Mouse (Mus musculus): Measurements from ENCODE around the gene AI837181. TPM values are rescaled to one million over a fixed set of nuclear protein-coding genes. Genes with fewer than 3 reads are reported as not detected.
A peak's percentile ranks its signal among the peaks of the same experiment; 100 is the strongest.

AI837181 gene
- total and polyA plus RNA-seq, 2 experiments from 2014 or later = 74.1 to 98.8 TPM

- H3K9me3 ChIP-seq (ENCODE audit: low read length) = no peaks in the 10 kb centered on the region
- ATAC-seq (ENCODE audit: low FRiP score) = no peak
- no peak for DNase-seq (ENCODE audit: low spot score)
- 0 out of 2 replicates have a peak, but pooled peaks cover 4% of the 10 kb centered on the region for H3K4me1 ChIP-seq (ENCODE audit: insufficient read depth, low read length)
- peaks cover 35% of the 10 kb centered on the region for H3K27me3 ChIP-seq (ENCODE audit: insufficient read depth, low read length)
- H3K4me3 ChIP-seq (ENCODE audit: low read depth, low read length) = no peak overlapping the region
- TF ChIP-seq CTCF (IDR thresholded peaks at IDR 0.05) = no peak
- no peak overlapping the region for H3K4me2 ChIP-seq (ENCODE audit: low read depth, low read length, poor library complexity, severe bottlenecking)
- no peaks in the 10 kb centered on the region for H3K36me3 ChIP-seq (ENCODE audit: insufficient read depth, low read length)
- H3K9ac ChIP-seq (replicated peaks; ENCODE audit: low read length, poor library complexity, severe bottlenecking) = no peak overlapping the region
- H3K27ac ChIP-seq (ENCODE audit: low read depth, low read length) = no peak overlapping the region
- WGBS = 74% methylated on average over 9 of the region's 9 CpGs
Observed at GRCm38 (mm10) chr19:5444371-5444908, 19.5 kb downstream of the AI837181 start.

DNA sequence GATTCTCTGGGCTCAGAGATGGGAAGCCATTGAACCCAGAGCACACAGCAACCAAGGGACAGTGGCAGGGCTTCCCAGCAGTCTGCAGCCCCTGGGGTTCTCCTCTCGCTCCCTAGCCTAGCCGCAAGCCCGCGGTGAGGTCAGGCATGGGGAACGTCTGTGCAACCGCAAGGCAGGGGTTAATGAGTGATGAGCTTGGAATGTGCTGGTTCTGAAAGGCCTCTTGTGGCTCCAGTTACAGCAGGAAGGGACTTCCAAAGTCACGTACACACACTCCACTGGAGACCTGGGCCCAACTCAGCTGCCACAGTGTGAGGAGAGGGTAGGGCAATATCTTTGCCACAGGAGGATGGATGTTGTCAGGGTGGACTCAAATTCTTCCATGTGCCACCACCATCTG is 20.0 kb downstream of the AI837181 start:
- no peak overlapping the region for H3K4me3 ChIP-seq (ENCODE audit: low read depth, low read length)
- H3K9me3 ChIP-seq (ENCODE audit: low read length) = no peaks in the 10 kb centered on the region
- H3K4me1 ChIP-seq (ENCODE audit: insufficient read depth, low read length) = 0 out of 2 replicates have a peak, but pooled peaks cover 4% of the 10 kb centered on the region
- no peaks in the 10 kb centered on the region for H3K36me3 ChIP-seq (ENCODE audit: insufficient read depth, low read length)
- H3K4me2 ChIP-seq (ENCODE audit: low read depth, low read length, poor library complexity, severe bottlenecking) = no peak overlapping the region
- ATAC-seq (ENCODE audit: low FRiP score) (no peak), DNase-seq (ENCODE audit: low spot score) (no peak)
- H3K27me3 ChIP-seq (ENCODE audit: insufficient read depth, low read length) = peaks cover 40% of the 10 kb centered on the region
- 44% methylated on average over 7 of the region's 7 CpGs for whole genome bisulfite sequencing
- no peak overlapping the region for H3K27ac ChIP-seq (ENCODE audit: low read depth, low read length)
- no peak overlapping the region for H3K9ac ChIP-seq (replicated peaks; ENCODE audit: low read length, poor library complexity, severe bottlenecking)
- TF ChIP-seq CTCF (IDR thresholded peaks at IDR 0.05) = no peak

DNA sequence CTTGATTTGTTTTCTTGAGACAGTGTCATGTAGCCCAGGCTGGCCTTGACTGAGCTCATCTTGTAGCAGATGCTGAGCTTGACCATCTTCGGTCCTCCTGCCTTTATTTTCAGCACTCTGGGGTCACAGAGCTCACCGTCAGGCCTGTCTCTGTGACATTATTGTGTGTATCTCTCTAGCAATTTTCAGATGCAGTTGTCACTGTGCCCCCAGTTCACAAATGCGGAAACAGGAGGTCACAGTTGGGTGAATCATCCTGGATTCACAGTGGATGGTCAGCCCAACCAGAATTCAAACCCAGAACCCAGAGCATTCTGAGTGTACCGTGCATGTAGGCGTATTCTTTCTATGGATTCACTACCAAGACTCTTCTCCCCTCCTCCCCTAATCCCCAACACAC is 20.8 kb downstream of the AI837181 start:
- Histone ChIP-seq H3K27me3 (ENCODE audit: insufficient read depth, low read length) (peaks cover 44% of the 10 kb centered on the region), H3K27ac (ENCODE audit: low read depth, low read length) (no peak overlapping the region), H3K4me3 (ENCODE audit: low read depth, low read length) (no peak overlapping the region), H3K4me2 (ENCODE audit: low read depth, low read length, poor library complexity, severe bottlenecking) (no peak overlapping the region), H3K9ac (replicated peaks; ENCODE audit: low read length, poor library complexity, severe bottlenecking) (no peak overlapping the region), H3K36me3 (ENCODE audit: insufficient read depth, low read length) (no peaks in the 10 kb centered on the region), H3K9me3 (ENCODE audit: low read length) (no peaks in the 10 kb centered on the region), H3K4me1 (ENCODE audit: insufficient read depth, low read length) (0 out of 2 replicates have a peak, but pooled peaks cover 4% of the 10 kb centered on the region)
- TF ChIP-seq CTCF (IDR thresholded peaks at IDR 0.05) = no peak
- WGBS = 95% methylated on average over 5 of the region's 5 CpGs
- no peak for DNase-seq (ENCODE audit: low spot score)
- ATAC-seq (ENCODE audit: low FRiP score) = no peak

DNA sequence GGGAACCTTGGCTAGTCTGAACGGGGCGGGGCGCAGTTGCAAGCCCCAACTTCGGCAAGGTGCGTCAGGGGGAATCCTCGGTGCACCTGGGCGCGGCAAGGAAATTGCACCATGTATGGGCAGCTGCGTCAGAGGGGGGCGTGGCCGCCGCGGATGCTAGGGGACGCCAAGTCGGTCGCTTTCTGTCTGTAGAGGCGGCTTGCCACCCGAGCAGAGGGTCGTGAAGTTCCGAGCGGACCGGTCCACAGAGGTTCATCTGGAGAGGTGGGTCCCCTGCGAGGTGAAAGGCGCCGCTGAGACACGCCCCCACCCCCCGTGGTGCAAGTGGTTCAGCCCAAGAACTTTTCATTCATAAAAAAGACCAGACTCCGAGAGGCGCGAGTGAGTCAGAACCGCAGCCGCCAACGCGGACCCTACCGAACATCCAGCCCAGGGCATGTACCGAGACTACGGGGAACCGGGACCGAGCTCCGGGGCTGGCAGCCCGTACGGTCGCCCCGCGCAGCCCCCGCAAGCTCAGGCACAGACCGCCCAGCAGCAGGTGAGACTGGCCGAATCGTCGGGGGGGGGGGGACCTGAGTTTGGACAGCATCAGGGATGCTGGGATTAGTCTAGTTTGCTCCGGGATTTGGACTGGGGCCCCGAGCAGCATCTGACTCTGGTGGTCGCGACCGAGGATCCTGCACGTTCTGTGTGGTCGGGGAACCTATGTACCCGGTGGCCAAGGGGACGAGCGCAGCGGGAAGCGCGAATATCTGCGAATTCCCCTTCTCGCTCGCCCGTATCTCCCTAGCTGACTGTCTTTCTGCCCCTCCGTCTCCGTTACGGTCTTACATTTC is 22.8 kb downstream of the AI837181 start, which contains the start of gene Fosl1:
Fosl1 (plus strand) TSS at position 33 of the 839 bp plus-strand sequence.
- Histone ChIP-seq H3K27ac (ENCODE audit: low read depth, low read length) (no peak within 1 kb of the TSS), H3K4me3 (ENCODE audit: low read depth, low read length) (peak within 1 kb of the TSS; percentile 47), H3K9ac (replicated peaks; ENCODE audit: low read length, poor library complexity, severe bottlenecking) (peak within 1 kb of the TSS; percentile 42; the same call in 1 of the 2 replicates), H3K4me1 (ENCODE audit: insufficient read depth, low read length) (0 out of 2 replicates have a peak, but pooled peaks cover 4% of the 10 kb centered on the region), H3K4me2 (ENCODE audit: low read depth, low read length, poor library complexity, severe bottlenecking) (peak within 1 kb of the TSS; percentile 97), H3K36me3 (ENCODE audit: insufficient read depth, low read length) (no peaks in the 10 kb centered on the region), H3K9me3 (ENCODE audit: low read length) (no peaks in the 10 kb centered on the region), H3K27me3 (ENCODE audit: insufficient read depth, low read length) (peaks cover 44% of the 10 kb centered on the region)
- WGBS = under 1% methylated on average over 70 of the region's 70 CpGs
- no peak for TF ChIP-seq CTCF (IDR thresholded peaks at IDR 0.05)
- peak; percentile 47; the same call in 1 of the 2 replicates for ATAC-seq (ENCODE audit: low FRiP score)
- DNase-seq (ENCODE audit: low spot score) = peak; percentile 42

DNA sequence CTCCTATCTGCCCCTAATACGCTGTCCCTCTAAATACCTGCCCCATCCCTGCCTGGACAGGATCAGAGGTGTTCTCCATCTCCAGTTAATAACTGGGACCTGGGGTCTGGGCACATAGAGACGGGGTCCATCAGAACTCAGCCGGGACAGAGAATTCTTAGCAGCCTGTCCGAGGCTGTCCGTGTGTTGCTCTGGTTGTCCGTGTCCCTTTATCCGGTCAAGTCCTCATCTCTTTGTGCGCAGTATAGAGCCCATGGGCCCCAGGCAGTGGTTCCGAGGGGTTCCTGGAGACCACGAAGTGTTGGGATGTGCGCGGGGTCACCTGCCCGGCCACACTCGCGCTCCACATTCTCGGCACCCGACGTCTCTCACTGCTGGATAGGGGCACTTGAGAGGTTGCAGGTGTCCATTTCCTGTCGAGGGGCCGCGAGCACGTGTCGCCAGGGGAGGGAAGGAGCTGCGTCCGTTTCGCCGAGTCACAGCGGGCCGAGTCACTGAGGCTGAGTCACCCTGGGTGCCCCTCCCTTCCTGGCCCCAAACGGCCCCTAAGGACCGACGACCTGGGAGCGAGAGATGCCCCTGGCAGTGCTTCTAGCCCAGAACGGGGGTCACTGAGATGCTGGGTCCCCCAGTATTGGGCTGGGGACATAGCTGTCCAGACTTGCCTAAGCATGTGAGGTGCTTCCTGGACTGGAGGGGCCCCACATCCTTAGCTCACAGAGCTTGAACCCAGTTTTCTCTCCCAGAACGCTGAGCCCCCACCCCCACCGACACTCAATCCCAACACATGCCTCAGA is 23.6 kb downstream of the AI837181 start:
- WGBS = 10% methylated on average over 36 of the region's 36 CpGs

More for the DNA sequence above, 23.6 kb downstream of the AI837181 start:
- H3K4me1 ChIP-seq (ENCODE audit: insufficient read depth, low read length) = 0 out of 2 replicates have a peak, but pooled peaks cover 4% of the 10 kb centered on the region
- DNase-seq (ENCODE audit: low spot score) (no peak), ATAC-seq (ENCODE audit: low FRiP score) (no peak)
- TF ChIP-seq CTCF (IDR thresholded peaks at IDR 0.05) = no peak
- H3K4me2 ChIP-seq (ENCODE audit: low read depth, low read length, poor library complexity, severe bottlenecking) = peak overlapping the region; percentile 97
- no peaks in the 10 kb centered on the region for H3K9me3 ChIP-seq (ENCODE audit: low read length)
- no peak overlapping the region for H3K9ac ChIP-seq (replicated peaks; ENCODE audit: low read length, poor library complexity, severe bottlenecking)
- H3K27ac ChIP-seq (ENCODE audit: low read depth, low read length) = no peak overlapping the region
- H3K4me3 ChIP-seq (ENCODE audit: low read depth, low read length) = peak overlapping the region; percentile 47
- H3K36me3 ChIP-seq (ENCODE audit: insufficient read depth, low read length) = no peaks in the 10 kb centered on the region
- H3K27me3 ChIP-seq (ENCODE audit: insufficient read depth, low read length) = peaks cover 44% of the 10 kb centered on the region

All from midbrain, postnatal 0 days (tissue).